Mouse (Mus musculus): ENCODE results near the gene Pus1.

- no peak for TF ChIP-seq CTCF (IDR thresholded peaks at IDR 0.05; ENCODE audit: low read depth, low read length)
- TF ChIP-seq POLR2A (IDR thresholded peaks at IDR 0.05; ENCODE audit: extremely low read depth, insufficient read depth, low read length): no peak
Measured at GRCm38 (mm10) chr5:110783150-110783549, 2.7 kb upstream of the Pus1 start.

All from liver, adult 2 months (tissue).